Mouse (Mus musculus): Measurements from ENCODE around the gene Lrp1. TPM values are rescaled to one million over a fixed set of nuclear protein-coding genes. Genes with fewer than 3 reads are reported as not detected.

Lrp1 gene
- total and polyA plus RNA-seq, 3 experiments: 0.39 to 0.42 TPM; not detected in 1

GRCm38 (mm10) chr10:127577156-127577555 lies 43.8 kb downstream of the Lrp1 start:
- H3K9ac ChIP-seq (ENCODE audit: control insufficient read depth, low read depth, low read length, poor library complexity, severe bottlenecking): no peak overlapping the region
- H3K36me3 ChIP-seq (ENCODE audit: control insufficient read depth in 1 of 2, insufficient read depth in 2 of 2, low read length in 2 of 2): peaks cover 0 to 7% of the 10 kb centered on the region in 2 experiments; a peak in 2 of 4 replicates

GRCm38 (mm10) chr10:127576381-127576961 lies 44.5 kb downstream of the Lrp1 start:
- no peaks in the 10 kb centered on the region for H3K79me2 ChIP-seq (ENCODE audit: control insufficient read depth, insufficient read depth, low read length, poor library complexity)
- H3K27ac ChIP-seq (ENCODE audit: control insufficient read depth, low read depth, low read length): no peak overlapping the region
- TF ChIP-seq NELFE (IDR thresholded peaks at IDR 0.05; ENCODE audit: low read depth, low read length) (no peak), RAD21 (IDR thresholded peaks at IDR 0.05; ENCODE audit: low read depth, low read length) (peak; percentile 47), SMC3 (IDR thresholded peaks at IDR 0.05; ENCODE audit: low read depth, low read length) (peak; percentile 64), CTCF (IDR thresholded peaks at IDR 0.05 in 2 of 3, conservative IDR thresholded peaks at IDR 0.05 in 1 of 3; ENCODE audit: control insufficient read depth in 1 of 3, insufficient read depth in 1 of 3, low read depth in 2 of 3, low read length in 3 of 3, poor library complexity in 1 of 3, severe bottlenecking in 1 of 3) (peak; percentile 67 to 77 (median 70)), EP300 (IDR thresholded peaks at IDR 0.05; ENCODE audit: low read depth in 1 of 2, low read length in 2 of 2) (no peak), NRF1 (IDR thresholded peaks at IDR 0.05; ENCODE audit: insufficient read depth, low read depth, low read length, poor library complexity, severe bottlenecking) (no peak)
- H3K36me3 ChIP-seq (ENCODE audit: control insufficient read depth in 1 of 2, insufficient read depth in 2 of 2, low read length in 2 of 2): peaks cover 0 to 7% of the 10 kb centered on the region in 2 experiments; a peak in 2 of 4 replicates
- H3K27me3 ChIP-seq (ENCODE audit: control insufficient read depth in 1 of 2, insufficient read depth in 2 of 2, low read length in 2 of 2): no peaks in the 10 kb centered on the region
- DNase-seq (ENCODE audit: low read depth, low spot score): peak; percentile 46
- H3K9ac ChIP-seq (ENCODE audit: control insufficient read depth, low read depth, low read length, poor library complexity, severe bottlenecking): no peak overlapping the region
- H3K9me3 ChIP-seq (replicated peaks; ENCODE audit: insufficient read depth, low read length): no peaks in the 10 kb centered on the region
- H3K4me3 ChIP-seq (ENCODE audit: control insufficient read depth in 1 of 2, insufficient read depth in 1 of 2, low read depth in 2 of 2, low read length in 2 of 2): no peak overlapping the region
- peaks cover 0 to 19% of the 10 kb centered on the region in 2 experiments; a peak in 2 of 4 replicates for H3K4me1 ChIP-seq (ENCODE audit: control insufficient read depth in 1 of 2, insufficient read depth in 2 of 2, low read length in 2 of 2)

More at GRCm38 (mm10) chr10:127577156-127577555, 43.8 kb downstream of the Lrp1 start:
- Histone ChIP-seq H3K4me3 (ENCODE audit: control insufficient read depth in 1 of 2, insufficient read depth in 1 of 2, low read depth in 2 of 2, low read length in 2 of 2) (no peak overlapping the region), H3K79me2 (ENCODE audit: control insufficient read depth, insufficient read depth, low read length, poor library complexity) (no peaks in the 10 kb centered on the region), H3K27me3 (ENCODE audit: control insufficient read depth in 1 of 2, insufficient read depth in 2 of 2, low read length in 2 of 2) (no peaks in the 10 kb centered on the region), H3K27ac (ENCODE audit: control insufficient read depth, low read depth, low read length) (no peak overlapping the region), H3K9me3 (replicated peaks; ENCODE audit: insufficient read depth, low read length) (no peaks in the 10 kb centered on the region), H3K4me1 (ENCODE audit: control insufficient read depth in 1 of 2, insufficient read depth in 2 of 2, low read length in 2 of 2) (peaks cover 0 to 19% of the 10 kb centered on the region in 2 experiments; a peak in 2 of 4 replicates)
- no peak for DNase-seq (ENCODE audit: low read depth, low spot score)
- no peak for TF ChIP-seq GATA1 (IDR thresholded peaks at IDR 0.05; ENCODE audit: low read depth, low read length)
- TF ChIP-seq HCFC1 (IDR thresholded peaks at IDR 0.05; ENCODE audit: low read depth, low read length): no peak
- no peak for TF ChIP-seq TAL1 (IDR thresholded peaks at IDR 0.05; ENCODE audit: low read length)
- no peak for TF ChIP-seq POLR2AphosphoS2 (IDR thresholded peaks at IDR 0.05; ENCODE audit: low read length)
- no peak for TF ChIP-seq RCOR1 (IDR thresholded peaks at IDR 0.05; ENCODE audit: low read depth, low read length)
- TF ChIP-seq E2F4 (IDR thresholded peaks at IDR 0.05; ENCODE audit: borderline replicate concordance, low read depth, low read length): no peak
- TF ChIP-seq JUND (IDR thresholded peaks at IDR 0.05; ENCODE audit: low read depth, low read length): no peak
- TF ChIP-seq CTCF (IDR thresholded peaks at IDR 0.05 in 2 of 3, conservative IDR thresholded peaks at IDR 0.05 in 1 of 3; ENCODE audit: control insufficient read depth in 1 of 3, insufficient read depth in 1 of 3, low read depth in 2 of 3, low read length in 3 of 3, poor library complexity in 1 of 3, severe bottlenecking in 1 of 3): no peak
- no peak for TF ChIP-seq ELF1 (IDR thresholded peaks at IDR 0.05; ENCODE audit: low read depth, low read length)
- TF ChIP-seq ZKSCAN1 (IDR thresholded peaks at IDR 0.05; ENCODE audit: low read depth, low read length): no peak
- no peak for TF ChIP-seq KAT2A (conservative IDR thresholded peaks at IDR 0.05; ENCODE audit: low read depth, low read length)
- no peak for TF ChIP-seq ZMIZ1 (IDR thresholded peaks at IDR 0.05; ENCODE audit: low read depth, low read length)
- TF ChIP-seq UBTF (IDR thresholded peaks at IDR 0.05; ENCODE audit: borderline replicate concordance, insufficient read depth, low read depth, low read length): no peak
- TF ChIP-seq CHD2 (IDR thresholded peaks at IDR 0.05; ENCODE audit: low read length): no peak
- TF ChIP-seq NRF1 (IDR thresholded peaks at IDR 0.05; ENCODE audit: insufficient read depth, low read depth, low read length, poor library complexity, severe bottlenecking): no peak
- TF ChIP-seq GABPA (IDR thresholded peaks at IDR 0.05; ENCODE audit: low read depth, low read length): no peak
- TF ChIP-seq MYB (IDR thresholded peaks at IDR 0.05; ENCODE audit: low read depth, low read length): no peak

Measured in MEL (cell line).